Mouse (Mus musculus): ENCODE data around the gene Tecpr1.

Gene Tecpr1

GRCm38 (mm10) chr5:144251876-144252577 lies 28.6 kb upstream of the Tecpr1 start:
- no peak for DNase-seq (ENCODE audit: low read depth, low spot score)

DNA sequence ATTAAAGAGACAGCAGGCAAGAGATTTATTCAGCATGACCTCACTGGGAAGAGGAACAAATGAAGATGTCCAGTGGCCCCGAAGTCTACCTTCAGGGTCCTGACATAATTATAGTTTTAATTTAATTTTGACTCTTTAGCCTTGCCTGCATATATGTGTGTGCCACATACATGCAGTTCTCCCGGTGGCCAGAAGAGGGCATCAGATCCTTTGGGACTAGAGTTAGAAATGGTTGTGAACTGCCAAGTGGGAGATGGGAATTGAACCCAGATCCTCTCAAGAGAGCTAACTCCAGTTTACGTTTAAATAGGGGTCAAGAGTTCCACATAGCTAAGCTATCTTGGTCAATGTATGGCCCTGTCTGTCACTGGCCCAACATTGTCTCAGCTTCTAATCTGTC lies 26.5 kb upstream of the Tecpr1 start:
- DNase-seq (ENCODE audit: low read depth, low spot score), result peak; percentile 52

DNA sequence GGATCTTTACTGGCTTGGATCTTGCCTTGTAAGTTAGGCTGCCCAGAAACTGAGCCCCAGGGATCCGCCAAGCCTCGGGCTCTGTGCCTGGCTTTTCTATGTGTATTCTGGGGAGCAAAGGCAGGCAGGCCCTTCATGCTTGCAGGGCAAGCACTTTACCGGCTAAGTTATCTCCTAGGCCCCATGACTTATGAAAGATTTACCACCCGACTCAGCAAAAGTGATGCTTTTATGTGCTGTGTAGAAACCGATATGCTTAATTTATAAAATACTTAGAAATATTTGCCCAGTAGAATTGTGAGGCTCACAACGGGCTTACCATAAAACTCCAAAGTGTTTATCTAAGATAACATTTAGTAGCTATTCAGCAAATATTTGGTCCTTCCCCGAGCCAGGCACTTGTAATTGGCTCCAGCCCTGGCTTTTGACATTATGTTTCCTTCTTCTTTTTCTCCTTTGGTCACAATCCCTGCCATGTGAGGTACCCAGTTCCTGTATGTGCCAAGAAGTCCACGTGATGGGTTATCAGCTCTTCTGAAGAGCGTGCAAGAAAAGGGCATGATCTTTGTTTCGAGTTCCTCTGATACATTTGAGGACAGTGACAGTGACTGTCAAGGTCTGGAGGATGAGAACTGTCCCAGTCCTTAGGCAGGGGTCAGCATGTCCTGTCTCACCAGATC lies 24.6 kb upstream of the Tecpr1 start:
- DNase-seq (ENCODE audit: low read depth, low spot score), result no peak

GRCm38 (mm10) chr5:144247307-144247706 lies 23.9 kb upstream of the Tecpr1 start:
- DNase-seq (ENCODE audit: low read depth, low spot score), result no peak

DNA sequence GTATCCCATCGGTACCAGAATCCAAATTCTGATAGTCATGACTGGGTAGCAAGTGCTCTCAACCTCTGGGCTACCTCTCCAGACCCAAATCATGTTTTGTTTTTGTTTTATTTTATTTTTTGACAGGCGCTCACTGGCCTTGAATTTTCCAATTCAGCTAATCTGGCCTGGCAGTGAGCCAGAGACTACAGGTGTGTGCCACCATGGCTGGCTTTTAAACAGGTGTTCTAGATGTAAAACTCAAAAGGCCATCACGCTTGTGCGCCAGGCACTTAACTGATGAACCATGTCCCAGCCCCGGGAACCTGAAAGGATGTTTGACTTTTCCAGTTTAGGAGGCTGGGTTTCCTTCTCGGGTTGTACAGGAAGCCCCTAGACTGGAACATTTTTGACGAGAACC lies 23.3 kb upstream of the Tecpr1 start:
- no peak for DNase-seq (ENCODE audit: low read depth, low spot score)

DNA sequence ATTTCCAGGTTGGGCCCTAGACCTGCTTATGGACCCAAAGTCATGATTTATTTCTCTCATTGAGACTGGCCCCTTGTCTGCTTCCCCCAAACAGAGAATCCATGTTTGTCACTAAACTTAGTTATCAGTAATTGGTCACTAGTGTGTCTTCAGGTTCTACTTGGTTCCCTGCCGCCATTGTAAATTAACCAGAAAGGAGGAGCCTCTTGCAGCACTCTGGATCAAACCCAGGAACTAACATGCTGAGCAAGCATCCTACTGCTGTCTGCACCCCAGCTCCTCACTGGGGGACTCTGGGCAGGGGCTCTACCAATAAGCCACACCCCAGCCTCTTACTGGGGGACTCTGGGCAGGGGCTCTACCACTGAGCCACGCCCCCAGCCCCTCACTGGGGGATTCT lies 22.2 kb upstream of the Tecpr1 start:
- no peak for DNase-seq (ENCODE audit: low read depth, low spot score)

GRCm38 (mm10) chr5:144243901-144244487 lies 20.6 kb upstream of the Tecpr1 start, which contains the start of gene Bri3:
Gene Bri3 (plus strand): TSS chr5:144244437.
- no peak for DNase-seq (ENCODE audit: low read depth, low spot score)

DNA sequence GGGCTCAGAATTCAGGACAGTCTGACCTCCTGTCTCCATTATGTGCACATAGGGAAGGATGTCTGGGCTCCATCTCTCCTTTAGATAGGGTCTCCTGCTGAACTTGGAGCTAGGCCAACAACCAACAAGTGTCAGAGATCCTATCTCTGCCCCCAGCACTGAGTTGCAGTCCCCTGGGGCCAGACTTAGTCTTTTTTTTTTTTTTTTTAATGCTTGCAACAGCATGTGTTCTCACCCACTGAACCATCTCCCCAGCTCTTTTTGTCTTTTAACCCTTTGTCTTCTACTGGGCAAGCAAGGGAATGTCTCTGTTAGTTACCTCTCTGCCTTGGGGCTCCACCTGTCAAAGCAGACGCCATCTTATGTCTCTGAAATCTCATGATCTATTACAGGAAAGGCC lies 15.6 kb upstream of the Tecpr1 start:
- DNase-seq (ENCODE audit: low read depth, low spot score), result no peak

DNA sequence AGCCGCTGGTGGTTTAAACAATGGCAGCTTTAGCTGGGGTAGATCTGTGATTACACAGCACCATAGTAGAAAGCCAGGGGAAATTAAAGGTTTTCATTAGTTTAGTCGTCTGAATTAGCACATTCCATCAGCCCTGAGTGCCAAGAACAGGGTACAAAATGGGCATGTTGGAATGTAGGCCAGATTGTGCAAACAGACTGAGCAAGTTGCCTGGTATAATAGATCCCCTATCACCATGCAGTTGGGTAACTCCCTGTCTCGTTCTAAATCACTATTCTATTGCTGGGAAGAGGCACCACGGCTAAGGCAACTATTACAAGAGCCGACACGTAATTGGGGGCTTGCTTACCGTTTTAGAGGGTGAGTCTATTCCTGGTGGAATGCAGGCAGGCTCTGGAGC lies 11.3 kb upstream of the Tecpr1 start:
- no peak for DNase-seq (ENCODE audit: low read depth, low spot score)

GRCm38 (mm10) chr5:144234222-144234621 lies 10.8 kb upstream of the Tecpr1 start:
- DNase-seq (ENCODE audit: low read depth, low spot score), result no peak

GRCm38 (mm10) chr5:144232531-144232930 lies 9.1 kb upstream of the Tecpr1 start:
- DNase-seq (ENCODE audit: low read depth, low spot score), result no peak

DNA sequence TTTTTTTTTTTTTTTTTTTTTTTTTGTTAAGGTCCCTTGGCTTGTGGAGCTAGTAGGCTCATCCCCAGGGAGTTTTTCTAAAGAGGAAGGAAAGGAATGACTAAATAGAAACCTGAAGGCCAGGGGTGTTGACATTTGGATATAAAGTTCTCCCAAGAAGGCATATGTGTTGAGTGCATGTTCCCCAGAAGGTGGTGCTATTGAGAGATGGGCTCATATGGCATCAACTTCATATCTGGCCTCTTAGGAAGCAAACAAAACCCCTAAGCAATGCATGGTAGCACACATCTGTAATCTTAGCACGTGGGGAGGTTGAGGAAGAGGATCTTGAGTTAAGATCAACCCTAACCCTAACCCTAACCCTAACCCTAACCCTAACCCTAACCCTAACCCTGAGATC lies 8.0 kb upstream of the Tecpr1 start:
- peak; percentile 75 for DNase-seq (ENCODE audit: low read depth, low spot score)

DNA sequence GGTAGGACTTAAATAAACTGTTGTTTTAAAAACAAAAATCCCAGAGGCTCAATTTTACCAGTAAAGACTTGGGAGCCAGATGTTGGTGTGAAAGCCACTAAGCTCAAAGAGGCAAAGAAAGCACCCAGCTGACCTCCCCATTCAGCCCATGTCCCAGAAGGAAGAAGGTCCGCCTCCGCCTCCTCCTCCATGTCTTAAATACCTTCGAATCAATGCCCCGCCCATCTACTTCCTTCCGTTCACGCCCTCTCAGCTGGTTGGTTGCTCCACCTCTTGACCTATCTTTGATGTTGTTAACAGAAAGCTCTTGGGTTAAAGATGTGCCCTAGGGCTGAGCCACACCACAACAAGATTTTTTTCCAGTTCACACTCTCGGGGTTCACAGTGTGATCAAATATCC lies 6.8 kb upstream of the Tecpr1 start:
- no peak for DNase-seq (ENCODE audit: low read depth, low spot score)

DNA sequence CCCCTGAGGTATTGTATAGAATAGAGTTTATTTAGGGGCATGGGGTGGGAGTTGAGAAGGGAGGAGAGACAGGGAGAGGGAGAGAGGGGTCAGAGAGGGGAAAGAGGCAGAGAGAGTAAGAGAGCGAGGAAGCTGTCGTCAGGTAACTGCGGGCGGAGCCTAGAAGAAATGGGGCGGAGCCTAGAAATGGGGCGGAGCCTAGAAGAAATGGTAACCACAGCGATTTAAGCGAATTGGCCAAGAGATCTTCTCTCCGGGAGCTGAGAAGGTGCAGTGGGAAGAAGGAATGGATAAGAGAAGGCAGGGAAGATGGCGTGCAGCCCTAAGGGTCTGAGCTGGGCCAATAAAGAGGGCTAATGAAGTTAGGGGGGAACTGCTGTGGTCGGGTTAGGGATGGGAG lies 2.8 kb upstream of the Tecpr1 start:
- DNase-seq (ENCODE audit: low read depth, low spot score), result peak; percentile 29

DNA sequence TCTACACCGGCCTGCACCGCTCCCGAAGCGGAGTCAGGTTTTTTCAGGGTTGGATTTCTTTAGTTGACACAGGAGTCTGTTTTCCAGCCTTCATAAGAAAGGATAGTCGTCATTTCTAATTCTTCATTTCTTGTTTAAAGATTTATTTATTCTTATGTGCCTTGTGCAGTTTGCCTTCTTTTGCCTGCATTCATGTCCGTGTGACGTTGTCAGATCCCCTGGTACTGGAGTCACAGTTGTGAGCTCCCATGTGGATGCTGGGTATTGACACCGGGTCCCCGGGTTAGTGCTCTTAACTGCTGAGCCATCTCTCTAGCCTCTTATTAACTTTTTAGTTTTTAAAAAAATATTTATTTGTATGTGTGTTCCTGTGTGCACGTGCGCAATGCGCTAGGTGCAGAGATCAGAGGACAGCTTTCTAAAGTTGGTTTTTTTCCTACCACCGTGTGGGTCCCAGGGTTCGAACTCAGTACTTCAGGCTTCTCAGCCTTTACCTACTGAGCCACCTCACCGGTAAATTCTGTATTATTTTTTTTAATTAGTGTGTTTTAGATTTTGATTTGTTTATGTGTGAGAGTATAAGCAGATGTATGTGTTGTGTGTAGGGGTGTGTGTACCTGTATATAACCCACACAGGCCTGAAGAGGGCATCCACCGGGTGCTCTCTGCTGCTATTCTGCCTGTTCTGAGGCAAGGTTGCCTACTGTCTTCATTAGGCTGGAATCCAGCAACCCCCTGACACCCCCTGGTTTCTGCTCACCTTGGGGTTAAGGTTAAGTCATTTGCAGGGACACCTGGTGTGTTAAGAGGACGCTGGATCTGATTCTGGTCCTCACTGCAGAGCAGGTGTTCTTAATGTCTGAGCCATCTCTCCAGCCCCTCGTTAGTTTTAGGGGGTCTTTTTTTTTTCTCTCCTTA lies 743 bp upstream of the Tecpr1 start:
- peak; percentile 31 for DNase-seq (ENCODE audit: low read depth, low spot score)

DNA sequence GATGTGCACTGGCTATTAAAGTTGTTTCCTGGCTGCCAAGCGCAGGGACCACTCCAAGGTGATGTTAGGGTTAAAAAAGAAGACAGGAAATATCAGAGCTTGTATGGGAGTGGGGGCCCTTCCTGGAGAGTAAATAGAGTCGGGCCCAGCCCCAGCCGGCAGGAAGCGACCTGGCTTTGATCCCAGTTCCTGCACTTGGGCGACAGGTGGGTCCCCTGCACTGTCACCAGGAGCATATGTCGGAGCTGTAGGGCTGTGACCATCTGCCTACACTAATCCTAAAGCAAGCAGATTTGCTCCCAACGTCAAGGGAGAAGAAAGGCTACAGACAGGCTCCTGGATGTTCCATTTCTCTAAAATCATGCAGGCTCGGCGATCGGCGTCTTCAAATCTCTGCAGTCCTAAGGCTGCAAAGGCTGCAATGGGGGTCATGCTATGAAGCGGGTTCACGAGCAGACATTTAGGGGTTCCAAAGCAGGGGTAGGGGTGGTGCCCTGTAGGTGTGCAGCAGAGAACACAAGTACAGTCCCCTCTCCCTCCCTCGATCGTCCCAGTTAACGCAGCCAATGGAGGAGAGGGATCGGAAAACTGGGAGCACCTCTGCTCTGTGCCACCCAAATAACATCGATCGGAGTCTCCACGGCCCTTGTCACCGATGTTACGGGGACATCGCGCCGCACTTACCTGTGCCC lies 458 bp downstream of the Tecpr1 start:
- DNase-seq (ENCODE audit: low read depth, low spot score), result peak; percentile 63

- peak; percentile 84 for DNase-seq (ENCODE audit: low read depth, low spot score)
Observed at GRCm38 (mm10) chr5:144221305-144221704, 2.1 kb downstream of the Tecpr1 start.

- no peak for DNase-seq (ENCODE audit: low read depth, low spot score)
Observed at GRCm38 (mm10) chr5:144219936-144220335, 3.5 kb downstream of the Tecpr1 start.

DNA sequence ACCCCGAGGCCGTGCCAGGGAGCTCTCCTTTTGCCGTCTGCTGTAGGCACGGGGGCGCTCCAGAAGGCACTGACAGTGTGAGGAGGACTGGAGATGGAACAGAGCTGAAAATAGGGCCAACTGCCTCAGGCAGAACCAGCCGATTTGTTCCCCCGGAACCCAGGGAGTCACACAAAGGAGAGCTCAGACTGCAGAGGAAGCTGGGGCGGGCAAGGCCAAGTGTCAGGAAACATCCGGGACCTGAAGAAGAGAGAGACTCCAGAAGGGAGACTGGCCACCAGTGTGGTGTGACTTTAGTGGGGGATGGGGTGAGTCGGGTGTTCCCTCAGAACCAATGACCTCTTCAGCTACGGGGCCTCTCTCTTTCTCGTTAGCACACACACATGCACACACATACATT lies 4.1 kb downstream of the Tecpr1 start:
- no peak for DNase-seq (ENCODE audit: low read depth, low spot score)

DNA sequence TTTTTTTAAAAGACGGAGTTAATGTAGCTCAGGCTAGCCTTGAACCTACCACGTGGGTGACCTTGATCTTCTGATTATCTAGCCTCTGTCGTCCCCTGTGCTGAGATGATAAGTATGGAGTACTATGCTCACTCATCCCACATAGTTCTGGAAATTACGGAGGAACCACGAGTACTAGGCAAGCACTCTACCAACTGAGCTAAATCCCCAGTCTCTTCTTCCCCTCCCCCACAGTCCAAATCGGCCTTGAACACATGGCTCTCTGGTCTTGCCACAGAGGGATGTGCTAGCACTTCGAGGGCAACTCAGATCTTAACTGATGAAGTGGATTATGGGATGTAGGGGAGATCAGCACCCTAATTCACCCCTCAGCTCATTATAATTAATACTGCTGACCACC lies 5.4 kb downstream of the Tecpr1 start:
- DNase-seq (ENCODE audit: low read depth, low spot score), result no peak

DNA sequence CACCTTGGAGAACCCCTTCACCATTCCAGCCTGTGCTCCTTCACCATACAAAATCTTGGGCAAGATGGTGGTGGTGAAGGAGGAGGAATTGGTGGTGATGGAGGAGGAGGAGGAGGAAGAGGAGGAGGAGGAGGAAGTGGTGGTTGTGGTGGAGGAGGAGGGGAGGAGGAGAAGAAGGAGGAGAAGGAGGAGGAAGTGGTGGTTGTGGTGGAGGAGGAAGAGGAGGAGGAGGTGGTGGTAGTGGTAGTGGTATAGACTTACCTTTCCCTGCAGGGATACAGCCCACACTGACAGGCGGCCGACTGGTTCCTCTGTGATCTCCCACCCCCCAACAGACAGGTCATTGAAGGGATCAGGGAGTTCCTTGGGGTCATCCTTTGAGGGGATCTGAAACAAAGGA lies 7.4 kb downstream of the Tecpr1 start:
- no peak for DNase-seq (ENCODE audit: low read depth, low spot score)
